Mouse (Mus musculus) embryonic facial prominence, embryonic 11.5 days (tissue): ENCODE results near the gene Tmed10. TPM values are rescaled to one million over a fixed set of nuclear protein-coding genes. Genes with fewer than 3 reads are reported as not detected.

Experiments used
- ATAC-seq: fragments of 200-750 bp; cut with Nextera tagmentation; replicated peaks from 2 replicates; pipeline ENCODE4 v1.8.0; 2017; ENCODE audit warnings: low read depth; ENCODE audit not compliant: insufficient number of reproducible peaks, low FRiP score, low TSS enrichment
- DNase-seq: peaks from one replicate; pipeline ENCODE4 v3.0.0-alpha.2; 2015; ENCODE audit warnings: low spot score
- H3K27ac ChIP-seq: fragments of 300-500 bp; sonication (generic); replicated peaks from 2 replicates; pipeline ENCODE4 v1.5.1; 2014; ENCODE audit warnings: mild to moderate bottlenecking, low read depth, low read length, control low read depth
- H3K27me3 ChIP-seq: fragments of 300-500 bp; sonication (generic); 2 replicates; pipeline ENCODE4 v1.6.1; 2014; ENCODE audit warnings: mild to moderate bottlenecking, low read length, moderate library complexity, mixed read lengths; ENCODE audit not compliant: control insufficient read depth, insufficient read depth
- H3K36me3 ChIP-seq: fragments of 300-500 bp; sonication (generic); replicated peaks from 2 replicates; pipeline ENCODE4 v1.6.1; 2014; ENCODE audit warnings: low read depth, mild to moderate bottlenecking, low read length, moderate library complexity, mixed read lengths; ENCODE audit not compliant: control insufficient read depth, insufficient read depth
- H3K4me1 ChIP-seq: fragments of 300-500 bp; sonication (generic); 2 replicates; pipeline ENCODE4 v1.6.1; 2014; ENCODE audit warnings: low read length, mixed read lengths; ENCODE audit not compliant: control insufficient read depth, insufficient read depth
- H3K4me2 ChIP-seq: fragments of 300-500 bp; sonication (generic); 2 replicates; pipeline ENCODE4 v1.6.1; 2014; ENCODE audit warnings: low read depth, mild to moderate bottlenecking, control low read depth, low read length, moderate library complexity
- H3K4me3 ChIP-seq: fragments of 300-500 bp; sonication (generic); 2 replicates; pipeline ENCODE4 v1.5.1; 2014; ENCODE audit warnings: low read depth, low read length, control low read depth
- H3K9ac ChIP-seq: fragments of 300-500 bp; sonication (generic); replicated peaks from 2 replicates; pipeline ENCODE4 v1.6.1; 2014; ENCODE audit warnings: mild to moderate bottlenecking, control low read depth, low read length
- H3K9me3 ChIP-seq: fragments of 300-500 bp; sonication (generic); replicated peaks from 2 replicates; pipeline ENCODE4 v1.6.1; 2016; ENCODE audit warnings: mild to moderate bottlenecking, low read length, inconsistent platforms, mixed read lengths; ENCODE audit not compliant: control insufficient read depth
- WGBS: fragments of 180-500 bp; shearing (Covaris S2); extraction: QIAGEN DNeasy Blood & Tissue Kit; methylation state at CpG from one replicate; pipeline ENCODE4 v1.1.7; 2014; 5-methylcytosine and 5-hydroxymethylcytosine counted together
- polyA plus RNA-seq: library from polyadenylated mRNA; unstranded; fragments of >200 nt; fragmentation: Nextera tagmentation; extraction: Ambion mirVana; gene quantifications from 2 replicates; pipeline ENCODE4 v1.2.1, GENCODE M21; 2014

The Tmed10 gene
- polyA plus RNA-seq, 1 experiment from 2014 or later: 297 TPM

- Histone ChIP-seq H3K27me3 (no peaks in the 10 kb centered on the region), H3K4me1 (no peaks in the 10 kb centered on the region), H3K27ac (no peak overlapping the region), H3K36me3 (no peaks in the 10 kb centered on the region), H3K4me2 (no peak overlapping the region), H3K9ac (no peak overlapping the region), H3K9me3 (no peaks in the 10 kb centered on the region), H3K4me3 (no peak overlapping the region)
- 81% methylated on average over 10 of the region's 10 CpGs for WGBS
- no peak for ATAC-seq
- no peak for DNase-seq
Measured at GRCm38 (mm10) chr12:85290633-85291032, 84.0 kb downstream of the Tmed10 start.

Other genes starting within 250 kb of the Tmed10 start
- 1.3 and 1.6 TPM in 2 replicates for gene Rps6kl1, start 223.6 kb downstream of the Tmed10 start, polyA plus RNA-seq
- 13.4 and 14.5 TPM in 2 replicates for gene Pgf, start 197.1 kb downstream of the Tmed10 start, polyA plus RNA-seq
- 89.6 and 90.0 TPM in 2 replicates for gene Eif2b2, start 155.4 kb downstream of the Tmed10 start, polyA plus RNA-seq
- 9.5 TPM in 2 replicates for gene Mlh3, start 104.2 kb downstream of the Tmed10 start, polyA plus RNA-seq
- 49.7 and 58.5 TPM in 2 replicates for gene Acyp1, start 86.4 kb downstream of the Tmed10 start, polyA plus RNA-seq
- 0.89 and 0.95 TPM in 2 replicates for gene Zc2hc1c, start 86.3 kb downstream of the Tmed10 start, polyA plus RNA-seq
- gene Nek9, start 35.5 kb downstream of the Tmed10 start, polyA plus RNA-seq: 15.2 and 15.7 TPM in 2 replicates
- 1.1 and 1.6 TPM in 2 replicates for gene Fos, start 99.0 kb upstream of the Tmed10 start, polyA plus RNA-seq
- 0.27 and 0.49 TPM in 2 replicates for gene Jdp2, start 224.2 kb upstream of the Tmed10 start, polyA plus RNA-seq